Mouse (Mus musculus) G1E (cell line): ENCODE measurements around the gene Pde4d.

Experiments
- CTCF ChIP-seq: IDR thresholded peaks from 2 replicates; pipeline ENCODE4 v1.5.1; 2012; ENCODE audit warnings: low read depth, low read length, inconsistent platforms, mixed read lengths
- GATA1 ChIP-seq: IDR thresholded peaks from 2 replicates; pipeline ENCODE4 v1.6.1; 2012; ENCODE audit warnings: borderline replicate concordance, low read length, inconsistent platforms, mixed read lengths
- GATA2 ChIP-seq: IDR thresholded peaks from 2 replicates; pipeline ENCODE4 v1.6.1; 2012; ENCODE audit warnings: low read depth, low read length, inconsistent platforms, borderline replicate concordance
- POLR2AphosphoS5 ChIP-seq: IDR thresholded peaks from 2 replicates; pipeline ENCODE4 v1.6.1; 2012; ENCODE audit warnings: low read depth, low read length, inconsistent platforms; ENCODE audit not compliant: insufficient replicate concordance
- TAL1 ChIP-seq: conservative IDR thresholded peaks from 2 replicates; pipeline ENCODE4 v1.6.1; 2012; ENCODE audit warnings: low read depth, low read length, inconsistent platforms, mixed read lengths

DNA sequence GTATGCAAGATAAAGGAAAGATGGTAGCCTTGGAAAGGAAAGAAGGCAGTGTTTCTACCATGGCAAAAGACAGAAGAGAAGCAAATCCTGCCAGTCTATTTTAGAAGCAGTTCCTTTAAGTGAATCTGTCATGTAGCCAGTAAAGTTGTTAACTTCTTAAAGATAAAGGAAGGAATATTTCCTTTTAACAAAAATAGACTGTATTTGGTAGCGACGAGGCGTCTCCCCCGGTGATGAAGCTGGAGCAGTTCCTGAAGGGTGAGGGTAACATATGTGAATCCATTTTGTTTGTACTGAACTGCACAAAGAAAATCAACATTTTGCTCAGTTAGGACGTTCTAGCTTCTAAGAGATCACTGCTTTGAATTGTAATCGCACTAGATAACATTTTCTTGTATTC, 75.2 kb downstream of the Pde4d start:
- TF ChIP-seq CTCF (no peak), POLR2AphosphoS5 (no peak), TAL1 (no peak), GATA1 (no peak), GATA2 (no peak)
